Mouse (Mus musculus): ENCODE results near the gene Cyp4f39.
"Not testable (repeated sequence)": the region's sequence is repeated elsewhere in the genome, so short reads cannot be mapped to it uniquely, and the experiment has no call there.

Cyp4f39 gene

DNA sequence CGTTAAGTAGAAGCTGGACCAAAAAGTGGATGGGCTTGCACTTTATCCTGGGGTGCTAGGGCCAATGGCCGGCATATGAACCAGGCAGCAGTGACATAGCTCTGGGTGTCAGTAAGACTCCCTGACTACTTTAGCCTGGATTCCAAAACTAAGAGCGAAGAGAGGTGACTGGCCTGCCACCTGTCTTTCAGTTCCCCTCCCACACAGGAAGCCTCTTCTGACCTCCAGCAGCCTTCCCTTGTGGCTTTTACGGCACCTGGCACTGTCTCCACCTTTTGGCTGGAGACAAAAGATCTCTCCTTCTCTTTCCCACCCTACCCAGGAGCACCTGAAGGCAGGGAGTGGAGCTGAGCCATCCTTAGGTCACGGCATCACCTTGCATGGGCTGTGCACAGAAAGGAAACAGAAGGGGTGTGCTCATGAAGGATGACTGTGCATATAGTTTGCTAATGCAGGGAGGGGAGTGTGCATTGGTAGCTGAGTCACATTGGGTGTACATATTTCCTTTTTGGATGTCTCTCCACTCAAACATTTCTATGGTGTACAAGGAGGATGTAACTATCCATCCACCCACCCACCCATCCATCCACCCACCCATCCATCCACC is 22.5 kb downstream of the Cyp4f39 start:
- no peak for DNase-seq (ENCODE audit: low spot score)

GRCm38 (mm10) chr17:32477204-32477603 is 24.7 kb downstream of the Cyp4f39 start:
- no peak for DNase-seq (ENCODE audit: low spot score)

- no peak for DNase-seq (ENCODE audit: low spot score)
Observed at GRCm38 (mm10) chr17:32478727-32479126, 26.2 kb downstream of the Cyp4f39 start.

DNA sequence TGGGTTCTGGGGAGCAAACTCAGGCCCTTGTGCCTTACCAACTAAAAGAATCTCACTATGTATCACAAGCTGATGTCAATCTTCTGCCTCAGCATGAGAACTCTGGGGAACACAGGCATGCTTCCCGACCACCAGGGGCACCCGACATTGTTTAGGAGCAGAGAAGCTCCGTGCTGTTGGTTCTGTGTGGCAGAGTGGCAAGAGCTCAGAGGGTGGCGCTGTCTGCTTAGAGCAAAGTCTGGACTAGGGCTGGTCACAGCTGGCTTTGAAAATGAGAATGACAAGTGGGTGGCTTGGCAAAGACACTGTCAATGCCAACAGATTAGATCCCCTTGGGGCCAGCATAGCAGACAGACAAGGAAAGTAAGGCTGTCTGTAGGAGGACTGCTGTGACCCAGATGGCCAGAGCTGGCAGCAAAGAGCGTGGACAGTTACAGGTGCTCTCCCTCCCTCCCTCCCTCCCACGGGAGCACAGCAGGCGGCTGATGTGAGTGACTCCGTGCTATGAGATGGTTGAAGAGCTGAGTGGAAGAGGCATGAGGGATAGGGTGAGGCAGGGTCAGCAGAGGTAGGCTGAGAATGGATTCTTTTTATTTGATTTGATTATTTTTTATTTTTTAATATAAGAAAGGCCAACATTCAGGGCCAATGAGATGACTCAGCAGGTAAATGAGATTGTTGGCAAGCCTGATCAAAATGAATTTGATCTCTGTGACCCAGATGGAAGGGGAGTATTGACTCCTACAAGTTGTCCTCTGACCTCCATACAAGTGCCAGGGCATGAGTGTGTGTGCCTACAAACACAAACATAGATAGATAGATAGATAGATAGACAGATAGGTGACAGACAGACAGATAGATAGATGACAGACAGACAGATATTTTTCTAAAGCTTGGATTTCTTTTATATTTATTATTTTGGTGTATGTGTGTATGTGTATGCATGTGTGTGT is 27.3 kb downstream of the Cyp4f39 start:
- DNase-seq (ENCODE audit: low spot score) = peak; percentile 27

- DNase-seq (ENCODE audit: low spot score) = no peak
Observed at GRCm38 (mm10) chr17:32481766-32482165, 29.2 kb downstream of the Cyp4f39 start.

GRCm38 (mm10) chr17:32483200-32483599 is 30.7 kb downstream of the Cyp4f39 start:
- DNase-seq (ENCODE audit: low spot score) = peak; percentile 53

DNA sequence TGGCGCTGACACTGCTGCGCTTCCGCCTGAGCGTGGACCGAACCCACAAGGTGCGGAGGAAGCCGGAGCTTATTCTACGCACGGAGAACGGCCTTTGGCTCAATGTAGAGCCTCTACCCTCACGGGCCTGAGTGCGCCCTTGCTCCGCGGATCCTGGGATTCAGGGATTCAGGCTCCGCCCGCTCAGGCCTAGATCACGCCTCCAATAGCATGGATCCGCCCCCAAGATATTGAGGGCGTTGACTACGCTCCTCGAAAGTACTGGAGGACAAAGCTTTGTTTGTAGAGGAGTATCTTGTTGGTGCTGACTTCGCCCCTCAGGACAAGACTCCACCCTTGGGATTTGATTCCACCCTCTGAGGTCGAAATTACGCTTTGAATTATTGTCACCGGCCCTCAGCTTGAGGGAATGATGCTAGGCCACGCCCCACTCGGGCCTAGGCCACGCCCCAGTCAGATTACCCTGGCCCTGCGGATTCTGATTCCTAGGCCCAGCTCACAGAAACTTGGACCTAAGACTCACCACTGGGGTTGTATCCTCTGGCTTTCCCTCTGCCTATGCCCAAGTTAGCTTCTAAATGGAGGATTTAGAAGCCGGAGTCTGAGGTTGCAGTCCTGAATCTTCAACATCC is 39.9 kb downstream of the Cyp4f39 start:
- DNase-seq (ENCODE audit: low spot score) = no peak

GRCm38 (mm10) chr17:32494601-32495000 is 42.1 kb downstream of the Cyp4f39 start:
- peak; percentile 83 for DNase-seq (ENCODE audit: low spot score)

DNA sequence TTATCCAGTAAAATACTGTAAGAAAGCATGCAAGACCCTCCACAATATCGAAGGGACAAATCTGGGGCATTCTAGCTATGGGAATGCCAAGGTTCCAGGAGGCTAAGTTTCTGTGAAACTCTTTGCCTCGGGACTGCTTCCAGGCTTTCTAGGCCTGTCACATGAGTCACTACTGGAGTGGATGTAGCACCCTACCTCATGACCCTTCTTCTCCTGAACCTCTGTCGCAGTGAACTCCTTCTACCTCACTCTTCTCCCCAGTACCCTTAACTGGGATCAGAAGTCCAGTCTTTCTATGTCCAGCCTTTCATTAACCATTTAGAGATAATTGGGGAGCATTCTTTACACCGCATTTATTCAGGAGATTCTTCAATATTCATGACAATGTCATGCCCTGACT is 48.0 kb downstream of the Cyp4f39 start:
- DNase-seq (ENCODE audit: low spot score) = not testable (repeated sequence)

DNA sequence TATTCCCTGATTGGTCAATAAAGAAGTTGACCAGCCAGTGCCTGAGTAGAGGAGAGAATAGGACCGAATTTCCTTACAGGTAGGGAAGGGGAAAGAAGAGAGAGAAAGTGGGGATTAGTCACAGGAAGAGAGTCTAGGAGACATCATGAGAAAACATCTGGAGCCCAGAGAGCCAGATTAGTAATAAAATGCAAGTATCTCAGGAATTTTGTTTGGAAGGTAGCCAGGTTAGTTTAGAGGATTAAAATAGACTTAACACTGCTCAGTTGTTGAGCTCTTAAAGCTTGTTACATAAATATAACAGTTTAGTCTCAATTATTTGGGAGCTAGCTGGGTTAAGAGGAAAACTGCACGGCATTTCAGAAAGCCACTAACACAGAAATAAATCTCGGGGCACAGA is 48.5 kb downstream of the Cyp4f39 start:
- DNase-seq (ENCODE audit: low spot score) = no peak

DNA sequence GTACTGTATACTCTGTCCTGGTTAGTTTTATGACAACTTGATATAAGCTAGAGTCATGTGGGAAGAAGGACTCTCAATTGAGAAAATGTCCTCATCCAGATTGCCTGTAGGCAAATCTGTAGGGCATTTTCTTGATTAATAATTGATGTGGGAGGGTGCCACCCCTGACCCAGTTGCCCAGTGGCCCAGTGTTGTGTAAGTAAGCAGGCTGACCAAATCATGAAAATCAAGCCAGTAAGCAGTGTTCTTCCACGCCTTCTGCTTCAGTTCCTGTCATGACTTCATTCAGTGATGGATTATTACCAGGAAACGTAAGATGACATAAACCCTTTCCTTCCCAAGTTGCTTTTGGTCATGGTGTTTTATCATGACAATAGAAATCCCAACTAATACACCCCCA is 50.6 kb downstream of the Cyp4f39 start:
- no peak for DNase-seq (ENCODE audit: low spot score)

- DNase-seq (ENCODE audit: low spot score) = no peak
Observed at GRCm38 (mm10) chr17:32505851-32506728, 53.6 kb downstream of the Cyp4f39 start, which contains the start of gene Cyp4f17. Gene Cyp4f17, plus strand, starts transcription at chr17:32506050.

DNA sequence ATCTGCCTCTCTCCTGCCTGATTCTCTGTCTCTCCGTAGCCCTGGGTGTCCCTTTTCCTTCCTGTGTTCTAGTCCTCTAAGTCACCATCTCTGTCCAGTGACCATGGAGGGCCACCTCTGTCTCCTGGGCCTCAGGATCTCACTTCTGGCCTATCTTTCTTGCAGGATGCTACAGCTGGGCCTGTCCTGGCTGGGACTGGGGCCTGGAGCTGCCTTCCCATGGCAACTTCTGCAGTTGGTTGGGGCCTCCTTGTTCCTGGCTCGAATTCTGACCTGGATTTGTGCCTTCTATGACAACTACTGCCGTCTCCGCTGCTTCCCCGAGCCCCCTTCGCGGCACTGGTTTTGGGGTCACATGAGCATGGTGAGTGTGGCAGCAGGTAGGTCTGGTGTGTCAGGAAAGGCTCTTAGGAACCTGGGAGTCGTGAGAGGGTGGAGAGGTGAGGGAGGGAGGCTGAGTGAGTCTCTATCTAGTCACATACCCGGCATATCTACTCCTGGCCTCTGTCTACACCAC is 54.3 kb downstream of the Cyp4f39 start:
- DNase-seq (ENCODE audit: low spot score) = no peak

DNA sequence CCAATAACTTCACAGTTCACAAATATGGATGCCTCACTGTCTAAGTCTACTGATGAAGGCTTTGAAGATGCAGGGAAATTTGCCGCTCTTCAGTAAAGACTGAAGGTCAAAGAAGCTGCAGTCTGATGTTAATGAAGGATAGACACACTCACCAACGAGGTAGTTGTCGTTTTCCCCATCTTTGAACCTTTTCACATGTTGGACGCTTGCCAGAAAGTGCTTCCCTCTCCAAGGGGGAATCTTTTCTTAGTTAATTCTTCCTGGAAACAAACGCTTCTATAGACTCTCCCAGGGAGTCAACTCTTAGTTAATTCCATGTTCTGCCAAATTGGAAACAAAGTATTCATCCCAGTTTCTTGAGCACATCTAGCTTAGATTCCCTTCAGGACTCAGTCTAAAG is 63.6 kb downstream of the Cyp4f39 start:
- DNase-seq (ENCODE audit: low spot score) = no peak

DNA sequence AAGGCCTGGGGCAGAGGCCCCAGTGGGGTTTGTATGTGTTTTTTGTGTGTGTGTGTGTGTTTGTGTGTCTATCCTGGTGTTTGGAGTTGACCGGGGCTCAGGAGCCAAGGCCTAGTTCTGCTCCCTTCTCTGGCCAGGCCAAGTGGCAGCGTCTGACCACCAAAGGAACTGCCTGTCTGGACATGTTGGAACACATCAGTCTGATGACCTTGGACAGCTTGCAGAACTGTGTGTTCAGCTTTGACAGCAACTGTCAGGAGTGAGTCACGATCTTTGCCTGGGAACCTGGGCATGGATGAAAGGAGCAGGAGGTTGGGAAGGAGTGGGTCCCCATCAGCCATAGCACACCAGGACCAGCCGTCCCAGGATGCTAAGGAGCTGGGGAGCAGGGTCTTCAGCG is 69.5 kb downstream of the Cyp4f39 start:
- no peak for DNase-seq (ENCODE audit: low spot score)

GRCm38 (mm10) chr17:32522386-32522785 is 69.9 kb downstream of the Cyp4f39 start:
- no peak for DNase-seq (ENCODE audit: low spot score)

GRCm38 (mm10) chr17:32522816-32523215 is 70.3 kb downstream of the Cyp4f39 start:
- DNase-seq (ENCODE audit: low spot score) = no peak

DNA sequence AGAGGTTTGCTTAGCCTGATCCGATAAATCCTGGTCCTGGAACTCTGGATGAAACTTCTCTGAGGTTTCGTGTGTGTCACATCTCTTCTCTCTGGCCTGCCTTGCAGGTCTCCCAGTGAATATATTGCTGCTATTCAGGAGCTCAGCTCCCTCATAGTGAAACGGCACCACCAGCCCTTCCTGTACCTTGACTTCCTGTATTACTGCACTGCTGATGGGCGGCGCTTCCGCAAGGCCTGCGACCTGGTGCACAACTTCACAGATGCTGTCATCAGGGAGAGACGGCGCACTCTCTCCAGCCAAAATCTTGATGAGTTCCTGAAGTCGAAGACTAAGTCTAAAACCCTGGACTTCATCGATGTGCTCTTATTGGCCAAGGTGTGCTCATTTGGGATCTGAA is 71.4 kb downstream of the Cyp4f39 start:
- no peak for DNase-seq (ENCODE audit: low spot score)

GRCm38 (mm10) chr17:32526341-32526740 is 73.8 kb downstream of the Cyp4f39 start:
- DNase-seq (ENCODE audit: low spot score) = not testable (repeated sequence)

- no peak for DNase-seq (ENCODE audit: low spot score)
Observed at GRCm38 (mm10) chr17:32527748-32528147, 75.2 kb downstream of the Cyp4f39 start.
